Mouse (Mus musculus): ENCODE results near the gene Thbs4.

- TF ChIP-seq CTCF (IDR thresholded peaks at IDR 0.05; ENCODE audit: insufficient read depth, low read depth, low read length): no peak
- TF ChIP-seq POLR2A (IDR thresholded peaks at IDR 0.05; ENCODE audit: insufficient read depth, low read depth, low read length): no peak
Measured at GRCm38 (mm10) chr13:92731811-92732210, 62.8 kb downstream of the Thbs4 start.

Measured in olfactory bulb, adult 2 months (tissue).